ENCODE assay signal across 31 mouse cellular contexts in the genomic region with DNA sequence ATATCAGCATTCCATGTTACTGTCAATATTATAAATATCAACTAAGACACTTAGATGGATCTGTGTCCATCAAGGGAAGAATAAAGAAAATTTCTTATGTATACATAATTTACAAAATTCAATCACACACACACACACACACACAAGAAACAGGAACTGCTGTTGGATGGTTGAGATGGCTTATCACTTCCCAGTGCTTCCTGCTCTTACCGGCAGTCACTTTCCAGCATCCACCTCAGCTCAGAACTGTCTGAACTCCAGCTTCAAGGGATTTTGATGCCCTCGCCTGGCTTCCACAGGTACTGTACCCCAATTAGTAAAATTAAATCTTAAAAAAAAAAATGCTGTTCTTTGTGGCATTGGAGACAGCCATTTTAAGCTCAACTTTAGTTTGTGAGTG. TPM values are rescaled to one million over a fixed set of nuclear protein-coding genes. Genes with fewer than 3 reads are reported as not detected.
DNase-seq lines count a peak whose midpoint lies in the region; ATAC-seq and TF ChIP-seq lines count a peak whose summit lies in the region.
"Had no signal": no experiment of that assay in that cellular context is flagged by ENCODE, and none has a peak within 500 bp of the region (broad histone marks: within the 10 kb centered on the region; RNA-seq: fewer than 3 reads in every experiment).

No protein-coding gene starts in this region.

- TF ChIP-seq CTCF in kidney, postnatal 0 days (IDR thresholded peaks at IDR 0.05; ENCODE audit: low read depth), result peak; percentile 27; the same call in 1 of the 2 replicates
- no peak for TF ChIP-seq CTCF in MEL (IDR thresholded peaks at IDR 0.05 in 2 of 3, conservative IDR thresholded peaks at IDR 0.05 in 1 of 3; ENCODE audit: control insufficient read depth in 1 of 3, insufficient read depth in 1 of 3, low read depth in 2 of 3, low read length in 3 of 3, poor library complexity in 1 of 3, severe bottlenecking in 1 of 3)

- peak; percentile 43 to 67; a peak in 3 of 4 replicates for TF ChIP-seq EP300 in MEL (IDR thresholded peaks at IDR 0.05; ENCODE audit: low read depth in 1 of 2, low read length in 2 of 2)

- TF ChIP-seq POLR2A in MEL (IDR thresholded peaks at IDR 0.05; ENCODE audit: control insufficient read depth in 1 of 2, insufficient read depth in 1 of 2, low read depth in 1 of 2, low read length in 2 of 2, poor library complexity in 1 of 2), result no peak

- H3K27ac ChIP-seq in kidney, postnatal 0 days, result no peak overlapping the region
- no peak overlapping the region for H3K27ac ChIP-seq in kidney, embryonic 15.5 days
- no peak overlapping the region for H3K27ac ChIP-seq in MEL (ENCODE audit: control insufficient read depth, low read depth, low read length)
- H3K27ac ChIP-seq: heart, adult 2 months; hindbrain, embryonic 10.5 days; layer of hippocampus, adult 2 months; left cerebral cortex, adult 2 months; limb, embryonic 13.5 days; liver, embryonic 12.5 days; neural tube, embryonic 15.5 days had no signal

- no peak overlapping the region for H3K9ac ChIP-seq in kidney, postnatal 0 days (ENCODE audit: low read depth, low read length)
- no peak overlapping the region for H3K9ac ChIP-seq in kidney, embryonic 15.5 days
- H3K9ac ChIP-seq in MEL (ENCODE audit: control insufficient read depth, low read depth, low read length, poor library complexity, severe bottlenecking), result no peak overlapping the region
- H3K9ac ChIP-seq: heart, embryonic 12.5 days; limb, embryonic 13.5 days; liver, embryonic 12.5 days; neural tube, embryonic 15.5 days had no signal

- H3K27me3 ChIP-seq in kidney, postnatal 0 days (ENCODE audit: insufficient read depth, low read length), result no peaks in the 10 kb centered on the region
- no peaks in the 10 kb centered on the region for H3K27me3 ChIP-seq in kidney, embryonic 15.5 days
- H3K27me3 ChIP-seq in MEL (ENCODE audit: control insufficient read depth in 1 of 2, insufficient read depth in 2 of 2, low read length in 2 of 2), result no peaks in the 10 kb centered on the region
- H3K27me3 ChIP-seq: limb, embryonic 13.5 days; liver, embryonic 12.5 days; neural tube, embryonic 15.5 days had no signal

- TF ChIP-seq RAD21 in MEL (IDR thresholded peaks at IDR 0.05; ENCODE audit: low read depth, low read length), result no peak

- no peak for ATAC-seq in kidney, postnatal 0 days (replicated peaks; ENCODE audit: low FRiP score, low read depth)
- no peak for ATAC-seq in kidney, embryonic 15.5 days (replicated peaks; ENCODE audit: low FRiP score)
- peak; percentile 77 for ATAC-seq in megakaryocyte-erythroid progenitor cell, adult 5-6 weeks (replicated peaks; ENCODE audit: low FRiP score, low TSS enrichment, poor library complexity, severe bottlenecking)
- ATAC-seq: forebrain, embryonic 14.5 days; hindbrain, embryonic 16.5 days; intestine, embryonic 16.5 days; liver, embryonic 12.5 days had no signal

- no peak overlapping the region for H3K4me2 ChIP-seq in kidney, postnatal 0 days (ENCODE audit: low read length)
- no peak overlapping the region for H3K4me2 ChIP-seq in kidney, embryonic 15.5 days
- H3K4me2 ChIP-seq: heart, embryonic 12.5 days; limb, embryonic 13.5 days; liver, embryonic 12.5 days; midbrain, embryonic 11.5 days; neural tube, embryonic 15.5 days had no signal

- DNase-seq in kidney, postnatal 0 days (ENCODE audit: low spot score), result no peak
- peak; percentile 60 for DNase-seq in MEL (ENCODE audit: low read depth, low spot score)
- peak; percentile 19 for DNase-seq in brain, adult 2 months (ENCODE audit: low read depth, low spot score)
- DNase-seq in gastrocnemius, postnatal 4 days (ENCODE audit: low spot score in 2 of 2), result no peak
- DNase-seq in cerebellum, adult 11 months, result no peak
- DNase-seq: adrenal gland, adult 2 months; adrenal gland, postnatal 36 days; cerebellum, adult 8-10 months; cerebellum, postnatal 25 days; gastrocnemius, postnatal 14 days; heart, adult 2 months; kidney, adult 9 months; kidney, postnatal 25 days; lung, adult 18-20 months; lung, postnatal 10 days; retina, postnatal 1 day; right cerebral cortex, postnatal 14 days; thymus, postnatal 14 days had no signal

- no peaks in the 10 kb centered on the region for H3K4me1 ChIP-seq in kidney, postnatal 0 days (replicated peaks; ENCODE audit: insufficient read depth, low read length)
- no peaks in the 10 kb centered on the region for H3K4me1 ChIP-seq in kidney, embryonic 15.5 days
- H3K4me1 ChIP-seq in MEL (ENCODE audit: control insufficient read depth in 1 of 2, insufficient read depth in 2 of 2, low read length in 2 of 2), result no peaks in the 10 kb centered on the region; a peak in 1 of 4 replicates
- H3K4me1 ChIP-seq: heart, embryonic 12.5 days; hindbrain, embryonic 10.5 days; limb, embryonic 13.5 days; liver, embryonic 12.5 days; neural tube, embryonic 15.5 days had no signal

- WGBS in kidney, postnatal 0 days, result 60% methylated on average over 2 of the region's 2 CpGs
- whole genome bisulfite sequencing in kidney, embryonic 15.5 days, result 69% methylated on average over 2 of the region's 2 CpGs

- no peaks in the 10 kb centered on the region for H3K36me3 ChIP-seq in kidney, postnatal 0 days (ENCODE audit: insufficient read depth, low read length)
- H3K36me3 ChIP-seq in kidney, embryonic 15.5 days, result no peaks in the 10 kb centered on the region
- H3K36me3 ChIP-seq in MEL (ENCODE audit: control insufficient read depth in 1 of 2, insufficient read depth in 2 of 2, low read length in 2 of 2), result no peaks in the 10 kb centered on the region
- H3K36me3 ChIP-seq: heart, embryonic 12.5 days; hindbrain, embryonic 10.5 days; limb, embryonic 13.5 days; liver, embryonic 12.5 days; neural tube, embryonic 15.5 days had no signal

- no peaks in the 10 kb centered on the region for H3K79me2 ChIP-seq in MEL (ENCODE audit: control insufficient read depth, insufficient read depth, low read length, poor library complexity)

- no peak overlapping the region for H3K4me3 ChIP-seq in kidney, postnatal 0 days (replicated peaks; ENCODE audit: low read depth, low read length)
- no peak overlapping the region for H3K4me3 ChIP-seq in kidney, embryonic 15.5 days (replicated peaks)
- no peak overlapping the region for H3K4me3 ChIP-seq in MEL (ENCODE audit: control insufficient read depth in 1 of 2, insufficient read depth in 1 of 2, low read depth in 2 of 2, low read length in 2 of 2)
- H3K4me3 ChIP-seq: heart, adult 2 months; heart, embryonic 12.5 days; hindbrain, embryonic 10.5 days; layer of hippocampus, adult 2 months; left cerebral cortex, adult 2 months; limb, embryonic 13.5 days; liver, embryonic 12.5 days; neural tube, embryonic 15.5 days had no signal

- no peaks in the 10 kb centered on the region for H3K9me3 ChIP-seq in kidney, postnatal 0 days (replicated peaks; ENCODE audit: low read length)
- no peaks in the 10 kb centered on the region for H3K9me3 ChIP-seq in kidney, embryonic 15.5 days (replicated peaks)
- no peaks in the 10 kb centered on the region for H3K9me3 ChIP-seq in MEL (replicated peaks; ENCODE audit: insufficient read depth, low read length)
- H3K9me3 ChIP-seq: heart, embryonic 12.5 days; hindbrain, embryonic 10.5 days; limb, embryonic 13.5 days; liver, embryonic 12.5 days; neural tube, embryonic 15.5 days had no signal

TF ChIP-seq in MEL, 35 proteins besides CTCF, POLR2A, EP300 and RAD21 (continues in another document):
- no peak for TF ChIP-seq HCFC1 (IDR thresholded peaks at IDR 0.05; ENCODE audit: low read depth, low read length)
- TF ChIP-seq E2F4 (IDR thresholded peaks at IDR 0.05; ENCODE audit: borderline replicate concordance, low read depth, low read length), result no peak
- TF ChIP-seq POLR2AphosphoS2 (IDR thresholded peaks at IDR 0.05; ENCODE audit: low read length), result no peak
- TF ChIP-seq CHD1 (IDR thresholded peaks at IDR 0.05; ENCODE audit: low read depth, low read length), result no peak
- TF ChIP-seq GABPA (IDR thresholded peaks at IDR 0.05; ENCODE audit: low read depth, low read length), result no peak
- TF ChIP-seq UBTF (IDR thresholded peaks at IDR 0.05; ENCODE audit: borderline replicate concordance, insufficient read depth, low read depth, low read length), result no peak
- no peak for TF ChIP-seq BHLHE40 (IDR thresholded peaks at IDR 0.05; ENCODE audit: borderline replicate concordance, low read depth, low read length)
- peak; percentile 60; the same call in 1 of the 2 replicates for TF ChIP-seq RCOR1 (IDR thresholded peaks at IDR 0.05; ENCODE audit: low read depth, low read length)
- no peak for TF ChIP-seq TCF12 (IDR thresholded peaks at IDR 0.05; ENCODE audit: low read depth, low read length)
- TF ChIP-seq MAZ (IDR thresholded peaks at IDR 0.05; ENCODE audit: low read depth, low read length), result no peak
- TF ChIP-seq POLR2AphosphoS5 (IDR thresholded peaks at IDR 0.05; ENCODE audit: borderline replicate concordance, low read depth, low read length), result no peak
- no peak for TF ChIP-seq TBP (IDR thresholded peaks at IDR 0.05; ENCODE audit: low read depth, low read length)
- no peak for TF ChIP-seq MEF2A (IDR thresholded peaks at IDR 0.05; ENCODE audit: extremely low read depth, insufficient replicate concordance, low read depth, low read length, poor library complexity, severe bottlenecking)
- TF ChIP-seq NELFE (IDR thresholded peaks at IDR 0.05; ENCODE audit: low read depth, low read length), result no peak
- TF ChIP-seq ZC3H11A (IDR thresholded peaks at IDR 0.05; ENCODE audit: low read depth, low read length), result no peak
- TF ChIP-seq SIN3A (IDR thresholded peaks at IDR 0.05; ENCODE audit: low read length), result no peak

RNA-seq across cellular contexts. Expression of gene Thoc7, which starts 26.7 kb away (rescaled TPM):
- polyA plus RNA-seq in kidney, postnatal 0 days (2015; fragmentation: Nextera tagmentation; extraction: Ambion mirVana), result 211 and 212 TPM in 2 replicates
- 174 and 190 TPM in 2 replicates for polyA plus RNA-seq in kidney, embryonic 15.5 days (2015; fragmentation: Nextera tagmentation; extraction: Ambion mirVana)
- total RNA-seq in MEL (2012; rRNA removed), result 121 and 126 TPM in 2 replicates
- polyA plus RNA-seq in MEL (2012; ENCODE audit: insufficient read depth in 1 of 2, insufficient read length in 2 of 2, low read depth in 1 of 2, low replicate concordance in 2 of 2, missing spikeins in 1 of 2), result 10 to 100 TPM in 1 of 2 experiments, not detected in 1; 85.8 TPM
- 226 and 251 TPM in 2 replicates for total RNA-seq in megakaryocyte-erythroid progenitor cell, adult 5-6 weeks (2014; fragmentation: Nextera tagmentation)
- 263 and 514 TPM in 2 replicates for total RNA-seq in megakaryocyte-erythroid progenitor cell, adult 5-6 weeks (2017)
- total RNA-seq in gastrocnemius, postnatal 4 days (2021), result 100 to 1,000 TPM; 101 to 109 TPM

RNA-seq across cellular contexts. Expression of gene Atxn7, which starts 27.2 kb away (rescaled TPM):
- polyA plus RNA-seq in kidney, postnatal 0 days (2015; fragmentation: Nextera tagmentation; extraction: Ambion mirVana), result 4.0 and 4.6 TPM in 2 replicates
- polyA plus RNA-seq in kidney, embryonic 15.5 days (2015; fragmentation: Nextera tagmentation; extraction: Ambion mirVana), result 3.9 and 4.2 TPM in 2 replicates
- 2.3 and 2.7 TPM in 2 replicates for total RNA-seq in MEL (2012; rRNA removed)
- 1 to 10 TPM in 1 of 2 experiments, not detected in 1; 7.7 TPM for polyA plus RNA-seq in MEL (2012; ENCODE audit: insufficient read depth in 1 of 2, insufficient read length in 2 of 2, low read depth in 1 of 2, low replicate concordance in 2 of 2, missing spikeins in 1 of 2)
- total RNA-seq in megakaryocyte-erythroid progenitor cell, adult 5-6 weeks (2014; fragmentation: Nextera tagmentation), result 29.9 and 31.2 TPM in 2 replicates
- 24.8 and 27.8 TPM in 2 replicates for total RNA-seq in megakaryocyte-erythroid progenitor cell, adult 5-6 weeks (2017)
- total RNA-seq in gastrocnemius, postnatal 4 days (2021), result 10 to 100 TPM; 14.8 to 21.3 TPM

Comparison
In these comparisons a context has a peak if more than half of its experiments do, and no peak if none do; other contexts are left out.
1. DNase-seq: peak in MEL (single experiment) and brain, adult 2 months (single experiment); none in kidney, postnatal 0 days (single experiment), gastrocnemius, postnatal 4 days (0 of 2) and cerebellum, adult 11 months (single experiment).